Mouse (Mus musculus): ENCODE measurements around the gene Tut1. TPM values are rescaled to one million over a fixed set of nuclear protein-coding genes. Genes with fewer than 3 reads are reported as not detected.
"Not testable (repeated sequence)": the region's sequence is repeated elsewhere in the genome, so short reads cannot be mapped to it uniquely, and the experiment has no call there.

Gene Tut1
- polyA plus RNA-seq, 1 experiment from 2014 or later = 32.6 TPM

- no peaks in the 10 kb centered on the region for H3K27me3 ChIP-seq
- peak overlapping the region; percentile 94 for H3K9ac ChIP-seq (replicated peaks)
- WGBS = 9% methylated on average over 9 of the region's 9 CpGs
- peak overlapping the region; percentile 83 for H3K4me3 ChIP-seq (replicated peaks)
- H3K4me2 ChIP-seq (replicated peaks) = peak overlapping the region; percentile 95
- H3K36me3 ChIP-seq = peaks cover 72% of the 10 kb centered on the region
- H3K4me1 ChIP-seq (replicated peaks) = peaks cover 27% of the 10 kb centered on the region
- no peaks in the 10 kb centered on the region for H3K9me3 ChIP-seq
- H3K27ac ChIP-seq = peak overlapping the region; percentile 79; the same call in 1 of the 2 replicates
- no peak for ATAC-seq
Measured at GRCm38 (mm10) chr19:8967893-8968292, 14.2 kb downstream of the Tut1 start.

- H3K9me3 ChIP-seq; H3K9ac ChIP-seq (replicated peaks); H3K27me3 ChIP-seq; H3K4me3 ChIP-seq (replicated peaks); ATAC-seq; H3K27ac ChIP-seq; H3K4me2 ChIP-seq (replicated peaks): not testable (repeated sequence)
- 89% methylated on average over 8 of the region's 8 CpGs for WGBS
- Histone ChIP-seq H3K36me3 (peaks cover 85% of the 10 kb centered on the region), H3K4me1 (replicated peaks) (peaks cover 14% of the 10 kb centered on the region)
Measured at GRCm38 (mm10) chr19:8972491-8972890, 18.8 kb downstream of the Tut1 start.

- Histone ChIP-seq H3K36me3 (peaks cover 98% of the 10 kb centered on the region), H3K4me1 (replicated peaks) (no peaks in the 10 kb centered on the region; the same call in 1 of the 2 replicates), H3K9me3 (no peaks in the 10 kb centered on the region), H3K4me2 (replicated peaks) (no peak overlapping the region), H3K27ac (no peak overlapping the region), H3K27me3 (no peaks in the 10 kb centered on the region), H3K9ac (replicated peaks) (no peak overlapping the region), H3K4me3 (replicated peaks) (no peak overlapping the region)
- no peak for ATAC-seq
- WGBS = 97% methylated on average over 1 of the region's 1 CpGs
Measured at GRCm38 (mm10) chr19:8974638-8975037, 21.0 kb downstream of the Tut1 start.

- H3K4me3 ChIP-seq (replicated peaks) = no peak overlapping the region
- 97% methylated on average over 2 of the region's 2 CpGs for WGBS
Measured at GRCm38 (mm10) chr19:8975491-8975890, 21.8 kb downstream of the Tut1 start.

GRCm38 (mm10) chr19:8976535-8976934, 22.9 kb downstream of the Tut1 start:
- Histone ChIP-seq H3K27ac (no peak overlapping the region), H3K27me3 (no peaks in the 10 kb centered on the region), H3K4me2 (replicated peaks) (no peak overlapping the region), H3K9me3 (no peaks in the 10 kb centered on the region), H3K9ac (replicated peaks) (no peak overlapping the region), H3K4me1 (replicated peaks) (peaks cover 6% of the 10 kb centered on the region; the same call in 1 of the 2 replicates), H3K4me3 (replicated peaks) (no peak overlapping the region), H3K36me3 (peaks cover 95% of the 10 kb centered on the region)
- WGBS = 47% methylated on average over 3 of the region's 3 CpGs
- peak; percentile 78 for ATAC-seq

More at GRCm38 (mm10) chr19:8975491-8975890, 21.8 kb downstream of the Tut1 start:
- H3K9ac ChIP-seq (replicated peaks) = no peak overlapping the region
- H3K9me3 ChIP-seq = no peaks in the 10 kb centered on the region
- H3K36me3 ChIP-seq = peaks cover 98% of the 10 kb centered on the region
- no peaks in the 10 kb centered on the region; the same call in 1 of the 2 replicates for H3K4me1 ChIP-seq (replicated peaks)
- H3K27ac ChIP-seq = no peak overlapping the region
- no peaks in the 10 kb centered on the region for H3K27me3 ChIP-seq
- no peak overlapping the region for H3K4me2 ChIP-seq (replicated peaks)
- ATAC-seq = no peak

GRCm38 (mm10) chr19:8980771-8981170, 27.1 kb downstream of the Tut1 start:
- 72% methylated on average over 5 of the region's 5 CpGs for WGBS
- Histone ChIP-seq H3K9me3 (no peaks in the 10 kb centered on the region), H3K27ac (0 out of 2 replicates have a peak overlapping the region, but pooled peaks have one; percentile 19), H3K4me2 (replicated peaks) (no peak overlapping the region), H3K4me1 (replicated peaks) (peaks cover 45% of the 10 kb centered on the region), H3K9ac (replicated peaks) (no peak overlapping the region), H3K36me3 (peaks cover 57% of the 10 kb centered on the region), H3K27me3 (no peaks in the 10 kb centered on the region), H3K4me3 (replicated peaks) (no peak overlapping the region)
- no peak for ATAC-seq

GRCm38 (mm10) chr19:8981450-8982168, 28.0 kb downstream of the Tut1 start:
- H3K4me3 ChIP-seq (replicated peaks) = no peak overlapping the region
- peaks cover 45% of the 10 kb centered on the region for H3K4me1 ChIP-seq (replicated peaks)
- H3K27ac ChIP-seq = no peak overlapping the region
- ATAC-seq = no peak
- peaks cover 48% of the 10 kb centered on the region for H3K36me3 ChIP-seq
- 0 out of 2 replicates have a peak, but pooled peaks cover 3% of the 10 kb centered on the region for H3K27me3 ChIP-seq
- 83% methylated on average over 2 of the region's 2 CpGs for WGBS
- no peak overlapping the region for H3K9ac ChIP-seq (replicated peaks)
- no peaks in the 10 kb centered on the region for H3K9me3 ChIP-seq
- no peak overlapping the region for H3K4me2 ChIP-seq (replicated peaks)

- Histone ChIP-seq H3K4me1 (replicated peaks) (peaks cover 45% of the 10 kb centered on the region), H3K36me3 (peaks cover 40% of the 10 kb centered on the region), H3K9me3 (no peaks in the 10 kb centered on the region), H3K4me2 (replicated peaks) (no peak overlapping the region), H3K27me3 (peaks cover 7% of the 10 kb centered on the region; the same call in 1 of the 2 replicates), H3K9ac (replicated peaks) (no peak overlapping the region), H3K27ac (no peak overlapping the region), H3K4me3 (replicated peaks) (no peak overlapping the region)
- ATAC-seq = no peak
- WGBS = 57% methylated on average over 5 of the region's 5 CpGs
Measured at GRCm38 (mm10) chr19:8982303-8983149, 28.9 kb downstream of the Tut1 start.

GRCm38 (mm10) chr19:8983150-8983650, 29.6 kb downstream of the Tut1 start:
- H3K9ac ChIP-seq (replicated peaks) = no peak overlapping the region
- WGBS = 54% methylated on average over 4 of the region's 4 CpGs

GRCm38 (mm10) chr19:8984255-8984868, 30.7 kb downstream of the Tut1 start:
- Histone ChIP-seq H3K27ac (peak overlapping the region; percentile 75), H3K9ac (replicated peaks) (no peak overlapping the region; the same call in 1 of the 2 replicates), H3K27me3 (peaks cover 26% of the 10 kb centered on the region), H3K4me2 (replicated peaks) (peak overlapping the region; percentile 42), H3K9me3 (no peaks in the 10 kb centered on the region), H3K4me1 (replicated peaks) (peaks cover 53% of the 10 kb centered on the region), H3K4me3 (replicated peaks) (peak overlapping the region; percentile 14; the same call in 1 of the 2 replicates), H3K36me3 (peaks cover 21% of the 10 kb centered on the region)
- ATAC-seq = peak; percentile 82
- WGBS = 3% methylated on average over 7 of the region's 7 CpGs

More at GRCm38 (mm10) chr19:8983150-8983650, 29.6 kb downstream of the Tut1 start:
- no peaks in the 10 kb centered on the region for H3K9me3 ChIP-seq
- peaks cover 33% of the 10 kb centered on the region for H3K36me3 ChIP-seq
- H3K4me1 ChIP-seq (replicated peaks) = peaks cover 48% of the 10 kb centered on the region
- no peak overlapping the region for H3K4me3 ChIP-seq (replicated peaks)
- peak overlapping the region; percentile 61; the same call in 1 of the 2 replicates for H3K27ac ChIP-seq
- H3K27me3 ChIP-seq = peaks cover 14% of the 10 kb centered on the region
- ATAC-seq = no peak
- H3K4me2 ChIP-seq (replicated peaks) = no peak overlapping the region

- 62% methylated on average over 5 of the region's 5 CpGs for WGBS
- H3K4me1 ChIP-seq (replicated peaks) = peaks cover 67% of the 10 kb centered on the region
- no peak for ATAC-seq
Measured at GRCm38 (mm10) chr19:8985891-8986290, 32.2 kb downstream of the Tut1 start.

More at GRCm38 (mm10) chr19:8985891-8986290, 32.2 kb downstream of the Tut1 start:
- Histone ChIP-seq H3K9me3 (no peaks in the 10 kb centered on the region), H3K27me3 (peaks cover 41% of the 10 kb centered on the region), H3K27ac (no peak overlapping the region), H3K4me2 (replicated peaks) (no peak overlapping the region), H3K4me3 (replicated peaks) (no peak overlapping the region), H3K9ac (replicated peaks) (no peak overlapping the region), H3K36me3 (peaks cover 7% of the 10 kb centered on the region; the same call in 1 of the 2 replicates)
